Mouse (Mus musculus) cortical plate, adult 2 months (tissue): ENCODE measurements around the gene Ttc16. TPM values are rescaled to one million over a fixed set of nuclear protein-coding genes. Genes with fewer than 3 reads are reported as not detected.

ENCODE experiments used
- H3K27ac ChIP-seq: fragments of 200-500 bp; 2 replicates; pipeline ENCODE4 v1.5.1; 2012; ENCODE audit warnings: low read length, control low read depth, inconsistent platforms; ENCODE audit not compliant: insufficient read depth
- H3K4me1 ChIP-seq: fragments of 200-500 bp; 2 replicates; pipeline ENCODE4 v1.6.1; 2011; ENCODE audit warnings: low read length; ENCODE audit not compliant: control insufficient read depth, insufficient read depth
- H3K4me3 ChIP-seq: fragments of 200-500 bp; 2 replicates; pipeline ENCODE4 v1.5.1; 2011; ENCODE audit warnings: mild to moderate bottlenecking, low read length, control low read depth; ENCODE audit not compliant: insufficient read depth
- CTCF ChIP-seq: fragments of 200-500 bp; IDR thresholded peaks from 2 replicates; pipeline ENCODE4 v1.5.1; 2011; ENCODE audit warnings: mild to moderate bottlenecking, control low read depth, low read length; ENCODE audit not compliant: insufficient read depth; ENCODE audit errors: extremely low read depth
- POLR2A ChIP-seq: fragments of 200-500 bp; IDR thresholded peaks from 2 replicates; pipeline ENCODE4 v1.6.1; 2011; ENCODE audit warnings: mild to moderate bottlenecking, low read length, control low read depth; ENCODE audit not compliant: insufficient read depth; ENCODE audit errors: extremely low read depth
- polyA plus RNA-seq: library from polyadenylated mRNA; depleted of rRNA; stranded (reverse); fragments of >200 nt; gene quantifications from 2 replicates; pipeline ENCODE4 v1.2.3, GENCODE M21; 2012

Gene Ttc16
- polyA plus RNA-seq, 1 experiment = 2.2 TPM

GRCm38 (mm10) chr2:32784048-32784681 lies 8.7 kb upstream of the Ttc16 start, which contains the start of gene Cfap157:
TSS of gene Cfap157 (minus strand) at chr2:32784428.
- TF ChIP-seq CTCF (no peak), POLR2A (no peak)
- Histone ChIP-seq H3K4me1 (peaks cover 1% of the 10 kb centered on the region; the same call in 1 of the 2 replicates), H3K27ac (no peak within 1 kb of the TSS), H3K4me3 (peak within 1 kb of the TSS; percentile 25; the same call in 1 of the 2 replicates)

GRCm38 (mm10) chr2:32781710-32782109 lies 6.3 kb upstream of the Ttc16 start:
- peaks cover 1% of the 10 kb centered on the region; the same call in 1 of the 2 replicates for H3K4me1 ChIP-seq
- H3K4me3 ChIP-seq = no peak overlapping the region
- no peak for TF ChIP-seq CTCF
- TF ChIP-seq POLR2A = no peak
- H3K27ac ChIP-seq = no peak overlapping the region

DNA sequence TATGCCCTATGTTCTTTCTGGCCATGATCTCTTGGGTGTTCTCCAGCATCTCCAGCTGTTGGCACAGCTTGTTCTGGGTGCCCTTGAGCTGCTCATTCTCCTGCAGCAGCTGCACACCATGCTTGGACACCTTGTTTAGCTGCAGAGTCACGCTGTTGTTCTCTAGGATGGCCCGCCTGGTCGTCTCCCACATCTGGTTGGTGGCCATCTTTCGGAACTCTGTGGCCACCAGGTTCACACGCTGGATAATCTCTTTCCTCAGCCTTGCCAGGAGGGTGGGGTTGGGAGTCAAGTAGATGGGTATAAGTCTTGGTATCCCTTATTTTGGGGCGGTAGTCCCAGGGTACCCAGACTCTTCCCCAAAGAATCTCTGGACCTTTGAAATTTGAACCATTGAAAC lies 4.3 kb upstream of the Ttc16 start:
- no peak for TF ChIP-seq POLR2A
- no peak for TF ChIP-seq CTCF
- Histone ChIP-seq H3K4me1 (peaks cover 1% of the 10 kb centered on the region; the same call in 1 of the 2 replicates), H3K4me3 (no peak overlapping the region), H3K27ac (no peak overlapping the region)

GRCm38 (mm10) chr2:32779131-32779530 lies 3.7 kb upstream of the Ttc16 start:
- TF ChIP-seq CTCF (peak; percentile 88), POLR2A (no peak)
- Histone ChIP-seq H3K27ac (no peak overlapping the region), H3K4me1 (peaks cover 1% of the 10 kb centered on the region; the same call in 1 of the 2 replicates), H3K4me3 (no peak overlapping the region)

DNA sequence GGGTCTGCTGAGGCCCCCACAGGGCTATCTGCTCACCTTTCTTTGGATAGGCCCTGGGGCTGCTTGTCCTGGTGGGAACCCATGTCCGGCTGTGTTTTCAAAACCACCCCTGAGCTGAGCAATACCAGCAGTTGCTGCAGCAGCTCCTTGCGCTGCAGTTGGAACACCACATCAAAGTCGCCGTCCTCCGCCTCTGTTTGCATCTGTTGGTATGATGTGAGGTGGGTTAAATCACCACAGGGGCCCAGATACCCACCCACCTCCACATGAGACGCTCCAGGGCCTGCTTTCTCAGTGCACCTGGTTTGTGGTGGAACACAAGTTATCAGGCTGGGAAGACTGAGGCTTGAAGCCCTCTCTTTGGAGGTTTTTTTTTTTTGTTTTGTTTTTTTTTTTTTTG lies 2.6 kb upstream of the Ttc16 start:
- Histone ChIP-seq H3K27ac (no peak overlapping the region), H3K4me3 (no peak overlapping the region), H3K4me1 (no peaks in the 10 kb centered on the region)
- TF ChIP-seq POLR2A (no peak), CTCF (no peak)

GRCm38 (mm10) chr2:32776192-32776591 lies 759 bp upstream of the Ttc16 start:
- no peak for TF ChIP-seq POLR2A
- no peak for TF ChIP-seq CTCF
- no peak overlapping the region for H3K27ac ChIP-seq
- no peaks in the 10 kb centered on the region for H3K4me1 ChIP-seq
- peak overlapping the region; percentile 43; the same call in 1 of the 2 replicates for H3K4me3 ChIP-seq

GRCm38 (mm10) chr2:32772626-32773279 lies 2.7 kb downstream of the Ttc16 start:
- Histone ChIP-seq H3K4me3 (no peak overlapping the region), H3K27ac (no peak overlapping the region), H3K4me1 (no peaks in the 10 kb centered on the region)
- no peak for TF ChIP-seq POLR2A

DNA sequence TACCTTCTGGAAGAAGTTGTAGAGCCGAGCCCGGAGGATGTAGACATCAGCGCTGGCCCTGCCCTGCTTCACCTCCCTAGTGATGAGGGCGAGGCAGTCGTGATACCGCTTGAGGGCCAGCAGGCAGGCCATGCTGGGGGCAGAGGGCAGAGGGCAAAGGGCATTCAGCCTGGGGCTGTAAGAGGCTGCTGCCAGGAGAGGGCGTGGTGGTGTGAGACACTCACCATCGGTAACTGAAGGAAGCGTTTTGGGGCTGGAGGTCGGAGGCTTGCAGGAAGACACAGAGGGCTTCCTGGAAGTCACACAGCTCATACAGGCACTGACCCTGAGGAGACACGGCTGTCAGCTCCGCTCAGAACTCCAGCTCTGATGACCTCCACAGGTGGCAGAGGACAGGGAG lies 3.5 kb downstream of the Ttc16 start:
- H3K4me1 ChIP-seq = no peaks in the 10 kb centered on the region
- TF ChIP-seq CTCF = no peak
- no peak for TF ChIP-seq POLR2A

DNA sequence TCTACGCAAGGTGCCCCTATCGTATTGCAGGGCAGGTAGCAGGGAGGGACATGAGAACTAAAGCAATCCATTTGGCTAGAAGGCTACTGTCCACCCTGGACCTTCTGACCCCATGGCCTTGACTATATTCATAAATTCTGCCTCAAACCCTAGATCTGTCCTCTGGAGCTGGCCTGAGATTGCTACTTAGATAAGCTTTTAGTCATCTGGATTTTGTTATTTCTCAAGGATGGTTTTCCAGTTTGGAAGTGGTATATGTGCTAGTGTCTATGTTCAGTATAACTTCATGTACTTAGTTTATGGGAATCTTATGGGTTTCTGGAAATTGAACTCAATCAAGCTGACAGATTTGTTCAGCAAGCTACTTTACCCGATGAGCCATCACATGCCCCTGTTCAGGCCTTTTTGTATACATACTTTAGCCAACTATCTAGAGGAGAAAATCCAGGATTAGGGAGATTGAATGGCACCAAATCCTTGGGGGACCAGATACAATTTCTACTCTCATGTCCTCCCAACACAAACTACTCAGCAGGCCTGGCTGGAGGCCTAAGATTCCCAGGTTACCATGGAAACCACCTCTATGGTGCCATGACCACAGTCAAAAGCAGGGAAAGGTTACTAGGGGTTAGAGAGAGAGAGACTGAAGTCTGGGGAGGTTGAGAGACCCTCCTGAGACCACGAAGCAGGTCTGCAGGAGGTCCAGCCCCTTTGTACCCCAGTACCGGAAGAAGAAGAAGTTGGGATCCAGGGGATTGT lies 5.9 kb downstream of the Ttc16 start:
- no peak overlapping the region for H3K27ac ChIP-seq
- no peaks in the 10 kb centered on the region for H3K4me1 ChIP-seq
- no peak for TF ChIP-seq CTCF
- TF ChIP-seq POLR2A = no peak
- no peak overlapping the region for H3K4me3 ChIP-seq

More for the DNA sequence above, 3.5 kb downstream of the Ttc16 start:
- H3K27ac ChIP-seq = no peak overlapping the region
- no peak overlapping the region for H3K4me3 ChIP-seq
